Mouse (Mus musculus) neural tube, embryonic 15.5 days (tissue): ENCODE data around the gene Trf. TPM values are rescaled to one million over a fixed set of nuclear protein-coding genes. Genes with fewer than 3 reads are reported as not detected.

Source experiments
- ATAC-seq: fragments of 200-750 bp; cut with Nextera tagmentation; 2 replicates; pipeline ENCODE4 v1.8.0; 2017; ENCODE audit warnings: mild to moderate bottlenecking, moderate TSS enrichment, moderate library complexity; ENCODE audit not compliant: low FRiP score
- H3K27ac ChIP-seq: fragments of 300-500 bp; sonication (generic); replicated peaks from 2 replicates; pipeline ENCODE4 v1.5.1; 2015; ENCODE audit warnings: mild to moderate bottlenecking, inconsistent platforms
- H3K27me3 ChIP-seq: fragments of 300-500 bp; sonication (generic); replicated peaks from 2 replicates; pipeline ENCODE4 v1.6.1; 2015; ENCODE audit warnings: inconsistent platforms
- H3K36me3 ChIP-seq: fragments of 300-500 bp; sonication (generic); 2 replicates; pipeline ENCODE4 v1.6.1; 2015; ENCODE audit warnings: inconsistent platforms
- H3K4me1 ChIP-seq: fragments of 300-500 bp; sonication (generic); 2 replicates; pipeline ENCODE4 v1.6.1; 2015; ENCODE audit warnings: inconsistent platforms
- H3K4me2 ChIP-seq: fragments of 300-500 bp; sonication (generic); 2 replicates; pipeline ENCODE4 v1.6.1; 2015; ENCODE audit warnings: inconsistent platforms, mild to moderate bottlenecking, moderate library complexity
- H3K4me3 ChIP-seq: fragments of 300-500 bp; sonication (generic); replicated peaks from 2 replicates; pipeline ENCODE4 v1.5.1; 2015; ENCODE audit warnings: mild to moderate bottlenecking, inconsistent platforms
- H3K9ac ChIP-seq: fragments of 300-500 bp; sonication (generic); replicated peaks from 2 replicates; pipeline ENCODE4 v1.6.1; 2015; ENCODE audit warnings: mild to moderate bottlenecking, inconsistent platforms
- H3K9me3 ChIP-seq: fragments of 300-500 bp; sonication (generic); replicated peaks from 2 replicates; pipeline ENCODE4 v1.6.1; 2016; ENCODE audit warnings: inconsistent platforms
- WGBS: fragments of 180-500 bp; shearing (Covaris S2); methylation state at CpG from one replicate; pipeline ENCODE4 v1.1.7; 2015; ENCODE audit warnings: mixed read lengths; 5-methylcytosine and 5-hydroxymethylcytosine counted together
- polyA plus RNA-seq: library from polyadenylated mRNA; unstranded; fragments of >200 nt; fragmentation: Nextera tagmentation; extraction: Ambion mirVana; gene quantifications from 2 replicates; pipeline ENCODE4 v1.2.1, GENCODE M21; 2015

The Trf gene
- polyA plus RNA-seq, 1 experiment from 2014 or later, result 38.9 TPM

DNA sequence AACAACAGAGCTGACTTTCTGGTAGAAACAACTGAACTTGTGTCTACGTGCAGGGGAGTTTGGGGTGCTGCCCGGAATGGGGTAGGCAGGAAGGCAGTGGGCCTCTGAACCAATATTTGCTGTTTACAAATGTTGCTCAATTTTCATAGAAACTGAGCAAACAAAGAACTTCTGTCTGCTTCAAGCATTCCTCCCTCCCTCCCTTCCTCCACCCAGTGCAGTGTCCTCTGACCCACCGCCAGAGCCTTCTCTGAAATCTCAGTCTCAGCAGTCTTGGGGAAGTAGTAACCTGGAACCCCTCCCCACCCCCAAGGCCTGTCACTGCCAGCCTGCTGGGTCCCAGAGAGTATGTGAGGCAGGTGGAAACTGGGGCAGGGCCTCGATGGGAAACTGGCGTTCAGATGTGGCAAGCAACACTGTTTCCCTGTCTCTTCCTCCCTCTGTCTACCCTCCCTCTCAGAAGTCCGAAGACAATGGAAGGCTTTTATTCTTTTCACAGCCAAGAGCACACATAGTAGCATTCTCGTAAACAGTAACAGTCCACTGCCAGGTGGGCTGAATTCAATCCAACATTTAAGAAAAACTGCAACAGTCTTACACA is 4.4 kb upstream of the Trf start:
- Histone ChIP-seq H3K36me3 (no peaks in the 10 kb centered on the region), H3K4me1 (peaks cover 15% of the 10 kb centered on the region), H3K4me2 (no peak overlapping the region), H3K9me3 (no peaks in the 10 kb centered on the region), H3K4me3 (no peak overlapping the region), H3K27me3 (no peaks in the 10 kb centered on the region), H3K9ac (no peak overlapping the region), H3K27ac (no peak overlapping the region)
- 52% methylated on average over 7 of the region's 7 CpGs for WGBS
- ATAC-seq, result no peak

DNA sequence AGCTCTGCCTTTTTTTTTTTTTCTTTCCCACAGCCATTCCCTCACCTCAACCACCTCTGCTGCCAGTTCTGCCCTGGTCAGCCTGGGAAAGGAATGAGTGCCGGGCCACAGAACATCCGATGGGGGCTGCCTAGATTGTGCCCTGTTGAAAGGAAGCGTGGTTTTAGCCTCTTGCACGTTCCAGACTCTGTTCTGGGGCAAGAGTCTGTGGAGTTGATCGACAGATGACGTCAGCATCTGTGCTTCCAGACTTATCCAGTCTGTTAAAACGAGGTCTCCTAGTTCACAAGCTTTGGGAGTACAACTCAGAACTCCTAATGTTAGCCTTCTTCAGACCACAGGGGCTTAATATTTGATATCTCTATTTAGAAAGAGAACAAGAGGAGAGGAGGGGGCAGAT is 3.8 kb upstream of the Trf start:
- no peak for ATAC-seq
- Histone ChIP-seq H3K4me2 (no peak overlapping the region), H3K4me3 (no peak overlapping the region), H3K27ac (no peak overlapping the region), H3K27me3 (no peaks in the 10 kb centered on the region), H3K36me3 (no peaks in the 10 kb centered on the region), H3K9ac (no peak overlapping the region), H3K4me1 (peaks cover 15% of the 10 kb centered on the region), H3K9me3 (no peaks in the 10 kb centered on the region)
- WGBS, result 88% methylated on average over 7 of the region's 7 CpGs

DNA sequence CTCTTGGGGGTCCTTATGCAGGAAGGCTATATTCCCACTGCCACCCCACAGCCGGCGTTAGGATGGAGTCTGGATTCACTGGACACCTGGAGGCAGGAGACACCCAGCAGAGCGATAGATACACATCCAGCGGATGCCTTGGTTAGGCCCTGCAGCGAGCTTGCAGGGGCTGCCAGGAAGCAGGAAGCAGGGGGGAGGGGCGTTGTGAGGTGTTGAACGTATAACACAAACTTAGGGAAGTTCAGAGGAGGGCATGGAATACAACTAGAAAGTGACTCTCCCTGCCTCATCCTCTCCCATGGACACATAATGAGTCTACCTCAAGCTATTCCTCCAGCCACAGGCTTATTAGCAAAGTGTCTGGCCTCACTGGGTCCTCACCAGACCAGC is 2.8 kb upstream of the Trf start:
- Histone ChIP-seq H3K9me3 (no peaks in the 10 kb centered on the region), H3K36me3 (no peaks in the 10 kb centered on the region), H3K4me1 (peaks cover 15% of the 10 kb centered on the region), H3K27ac (no peak overlapping the region), H3K9ac (no peak overlapping the region), H3K4me2 (no peak overlapping the region), H3K4me3 (no peak overlapping the region), H3K27me3 (no peaks in the 10 kb centered on the region)
- no peak for ATAC-seq
- 80% methylated on average over 7 of the region's 7 CpGs for WGBS

DNA sequence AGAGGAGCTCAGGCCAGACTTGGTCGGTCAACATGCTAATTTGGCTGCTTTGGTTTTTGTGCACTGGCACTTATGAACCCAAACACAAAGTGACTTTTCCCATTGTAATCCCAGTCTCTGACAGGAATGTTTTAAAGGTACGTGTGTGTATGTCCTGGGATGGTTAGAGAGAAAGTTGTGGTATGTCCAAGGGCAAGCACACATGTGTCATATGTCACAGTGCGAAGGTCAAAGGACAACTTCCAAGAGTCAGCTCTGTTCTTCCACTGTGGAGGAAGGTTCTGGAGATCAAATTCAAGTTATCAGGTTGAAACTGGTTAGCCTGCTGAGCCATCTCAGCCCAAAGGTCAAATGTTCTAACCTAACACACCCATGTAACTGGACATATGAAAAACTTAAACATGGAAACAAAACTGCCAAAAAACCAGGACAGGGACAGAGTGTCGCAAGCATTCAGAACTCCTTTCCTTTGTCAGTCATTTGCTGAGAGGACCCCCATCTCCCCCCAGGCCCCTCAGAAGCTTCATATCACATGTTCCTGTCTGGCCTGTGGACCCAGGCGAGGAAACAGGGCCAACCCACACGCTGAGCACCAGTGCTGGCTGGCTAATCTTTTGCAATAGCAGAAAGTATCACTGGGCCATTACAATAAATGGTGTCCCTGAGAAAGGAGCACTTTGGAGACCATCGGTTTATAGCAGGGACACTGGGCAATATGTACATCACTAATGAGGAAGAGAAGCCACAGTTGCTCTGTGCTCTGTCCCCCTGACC is 2.2 kb upstream of the Trf start:
- Histone ChIP-seq H3K4me3 (no peak overlapping the region), H3K36me3 (no peaks in the 10 kb centered on the region), H3K9ac (no peak overlapping the region), H3K27me3 (no peaks in the 10 kb centered on the region), H3K4me2 (no peak overlapping the region), H3K27ac (no peak overlapping the region), H3K9me3 (no peaks in the 10 kb centered on the region), H3K4me1 (peaks cover 15% of the 10 kb centered on the region)
- no peak for ATAC-seq
- 89% methylated on average over 7 of the region's 7 CpGs for WGBS

DNA sequence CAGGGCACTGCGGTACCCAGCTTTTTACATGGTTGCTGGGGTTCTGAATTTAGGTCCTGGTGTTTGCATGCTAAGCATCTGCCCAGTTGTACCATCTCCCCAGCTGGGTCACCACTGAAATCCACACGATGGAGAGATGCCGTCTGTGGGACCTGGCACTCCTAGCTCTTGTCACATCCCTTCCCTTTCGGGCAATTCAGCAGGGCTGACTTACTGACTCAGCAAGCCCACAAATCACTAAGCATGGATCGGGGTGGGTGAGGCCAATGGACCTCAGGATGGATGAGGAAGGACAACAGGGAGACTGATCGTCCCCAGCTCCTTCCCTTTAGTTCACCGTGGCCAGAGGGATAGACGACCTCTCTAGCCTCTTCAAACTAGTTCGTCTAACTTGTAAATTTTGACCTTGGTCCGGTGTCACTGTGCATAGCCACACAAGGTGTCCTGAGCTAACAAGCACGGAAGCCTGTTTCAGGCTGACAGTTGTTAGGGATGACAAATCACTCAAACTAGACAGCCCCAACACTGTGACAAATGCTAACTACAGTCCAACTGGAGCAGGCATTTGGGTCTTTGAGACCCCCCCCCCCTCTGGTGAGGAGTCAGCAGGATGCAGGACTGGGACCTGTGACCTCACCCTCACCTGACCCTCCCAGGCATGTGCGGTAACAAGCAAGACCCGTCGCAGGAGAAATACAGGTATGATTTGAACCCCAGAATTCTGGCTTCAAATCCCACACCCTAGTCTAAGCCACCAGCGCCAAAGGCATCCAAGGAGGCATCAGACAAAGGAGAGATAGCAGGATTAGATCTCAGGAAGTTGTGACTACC is 992 bp downstream of the Trf start:
- WGBS, result 83% methylated on average over 15 of the region's 15 CpGs
- Histone ChIP-seq H3K36me3 (no peaks in the 10 kb centered on the region), H3K9ac (no peak overlapping the region), H3K27me3 (no peaks in the 10 kb centered on the region), H3K4me3 (0 out of 2 replicates have a peak overlapping the region, but pooled peaks have one; percentile 19), H3K9me3 (no peaks in the 10 kb centered on the region), H3K27ac (no peak overlapping the region), H3K4me1 (peaks cover 15% of the 10 kb centered on the region), H3K4me2 (peak overlapping the region; percentile 53)
- ATAC-seq, result no peak

DNA sequence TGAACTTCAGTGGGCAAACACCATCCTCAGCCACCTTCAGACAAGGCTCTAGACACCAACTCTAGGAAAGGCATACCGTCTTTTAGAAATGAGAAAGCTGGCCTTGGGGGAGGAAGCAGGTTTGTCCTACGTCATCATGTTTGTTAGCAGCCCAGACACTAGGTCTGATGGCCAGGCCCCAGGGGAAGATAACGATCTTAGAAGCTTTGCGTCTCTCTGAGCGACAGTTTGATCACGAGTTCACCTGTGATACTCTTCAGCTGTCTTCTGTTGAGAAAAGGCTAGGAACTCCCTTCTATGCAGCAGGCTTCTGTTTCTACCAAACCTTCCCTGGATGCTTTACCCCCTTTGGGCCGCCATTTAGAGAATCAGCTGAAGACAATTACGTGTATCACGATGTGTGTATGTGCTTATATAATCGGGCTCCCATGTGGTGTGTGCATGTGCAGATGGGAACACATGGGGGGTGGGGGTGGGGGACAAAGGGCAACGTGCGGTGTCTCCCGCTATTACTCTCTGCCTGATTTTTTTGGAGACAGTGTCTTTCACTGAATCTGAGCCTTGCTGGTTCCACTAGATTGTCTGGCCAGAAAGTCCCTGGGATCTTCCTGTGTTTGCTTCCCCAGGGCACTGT is 1.8 kb downstream of the Trf start:
- no peak overlapping the region for H3K27ac ChIP-seq
- no peak overlapping the region for H3K9ac ChIP-seq
- H3K36me3 ChIP-seq, result no peaks in the 10 kb centered on the region
- no peak overlapping the region for H3K4me2 ChIP-seq
- WGBS, result 78% methylated on average over 13 of the region's 13 CpGs
- peaks cover 15% of the 10 kb centered on the region for H3K4me1 ChIP-seq
- no peak for ATAC-seq
- H3K27me3 ChIP-seq, result no peaks in the 10 kb centered on the region
- H3K4me3 ChIP-seq, result no peak overlapping the region
- no peaks in the 10 kb centered on the region for H3K9me3 ChIP-seq

DNA sequence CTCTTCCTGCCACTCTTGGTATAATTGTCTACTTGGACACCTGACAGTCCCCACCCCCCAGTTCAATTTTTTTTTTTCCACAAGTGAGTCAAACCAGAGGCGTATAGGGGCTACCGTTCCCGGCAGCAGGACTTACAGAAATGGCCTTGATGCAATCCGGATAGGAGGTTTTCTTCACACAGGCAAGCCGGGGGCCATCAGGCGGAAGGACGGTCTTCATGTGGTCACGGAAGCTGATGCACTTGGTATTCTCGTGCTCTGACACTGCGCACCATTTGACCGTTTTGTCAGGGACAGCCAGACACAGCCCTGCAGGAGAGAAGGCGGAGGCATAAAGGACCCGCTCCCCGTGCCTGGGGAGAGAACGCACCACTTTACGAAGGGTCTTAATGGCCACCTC is 2.5 kb downstream of the Trf start:
- peaks cover 15% of the 10 kb centered on the region for H3K4me1 ChIP-seq
- H3K27ac ChIP-seq, result no peak overlapping the region
- H3K36me3 ChIP-seq, result no peaks in the 10 kb centered on the region
- no peak overlapping the region for H3K9ac ChIP-seq
- H3K4me2 ChIP-seq, result no peak overlapping the region
- WGBS, result 88% methylated on average over 16 of the region's 16 CpGs
- no peaks in the 10 kb centered on the region for H3K9me3 ChIP-seq
- no peak overlapping the region for H3K4me3 ChIP-seq
- no peaks in the 10 kb centered on the region for H3K27me3 ChIP-seq
- ATAC-seq, result no peak

DNA sequence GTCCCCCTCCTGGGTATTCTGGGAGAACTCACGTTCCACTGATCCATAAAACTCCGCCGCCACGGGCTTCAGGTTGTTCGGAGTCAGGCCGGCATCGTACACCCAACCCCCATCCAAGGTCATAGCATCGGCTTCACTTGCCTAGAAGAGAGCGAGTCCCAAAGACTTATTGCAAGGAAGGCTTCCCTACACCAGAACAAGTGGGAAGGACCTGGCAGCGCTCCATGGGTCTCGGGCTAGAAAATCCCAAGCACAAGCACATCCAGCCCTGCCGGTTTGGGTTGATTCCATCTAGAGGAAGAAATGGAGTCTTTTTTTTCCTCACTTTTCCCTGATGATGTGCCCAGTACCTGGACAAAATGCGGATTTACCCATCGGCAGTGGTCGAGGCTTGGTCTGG is 3.4 kb downstream of the Trf start:
- no peak overlapping the region for H3K27ac ChIP-seq
- no peaks in the 10 kb centered on the region for H3K36me3 ChIP-seq
- no peaks in the 10 kb centered on the region for H3K27me3 ChIP-seq
- no peak for ATAC-seq
- H3K4me1 ChIP-seq, result peaks cover 15% of the 10 kb centered on the region
- H3K4me3 ChIP-seq, result no peak overlapping the region
- no peaks in the 10 kb centered on the region for H3K9me3 ChIP-seq
- no peak overlapping the region for H3K9ac ChIP-seq
- WGBS, result 90% methylated on average over 15 of the region's 15 CpGs
- H3K4me2 ChIP-seq, result no peak overlapping the region

DNA sequence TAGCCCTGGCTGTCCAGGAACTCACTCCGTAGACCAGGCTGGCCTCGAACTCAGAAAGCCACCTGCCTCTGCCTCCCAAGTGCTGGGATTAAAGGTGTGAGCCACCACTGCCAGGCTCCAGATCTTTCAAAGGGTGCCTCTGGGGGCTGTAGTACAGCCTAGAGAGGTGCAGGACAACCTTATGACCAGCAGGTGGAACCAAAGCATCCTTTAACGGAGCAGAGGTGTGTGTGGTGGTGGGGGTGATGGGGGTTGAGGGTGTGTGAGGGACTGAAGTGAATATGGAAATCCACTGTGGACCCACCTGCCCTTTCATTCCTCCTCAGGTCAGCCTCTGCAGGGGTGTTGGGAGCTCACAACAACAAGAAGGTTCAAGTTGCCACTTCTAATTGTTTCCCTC is 4.8 kb downstream of the Trf start:
- H3K4me1 ChIP-seq, result peaks cover 6% of the 10 kb centered on the region
- 72% methylated on average over 3 of the region's 3 CpGs for WGBS
- no peak overlapping the region for H3K27ac ChIP-seq
- no peak for ATAC-seq
- H3K36me3 ChIP-seq, result no peaks in the 10 kb centered on the region
- no peaks in the 10 kb centered on the region for H3K27me3 ChIP-seq
- H3K9me3 ChIP-seq, result no peaks in the 10 kb centered on the region
- H3K9ac ChIP-seq, result no peak overlapping the region
- H3K4me3 ChIP-seq, result no peak overlapping the region
- no peak overlapping the region for H3K4me2 ChIP-seq

DNA sequence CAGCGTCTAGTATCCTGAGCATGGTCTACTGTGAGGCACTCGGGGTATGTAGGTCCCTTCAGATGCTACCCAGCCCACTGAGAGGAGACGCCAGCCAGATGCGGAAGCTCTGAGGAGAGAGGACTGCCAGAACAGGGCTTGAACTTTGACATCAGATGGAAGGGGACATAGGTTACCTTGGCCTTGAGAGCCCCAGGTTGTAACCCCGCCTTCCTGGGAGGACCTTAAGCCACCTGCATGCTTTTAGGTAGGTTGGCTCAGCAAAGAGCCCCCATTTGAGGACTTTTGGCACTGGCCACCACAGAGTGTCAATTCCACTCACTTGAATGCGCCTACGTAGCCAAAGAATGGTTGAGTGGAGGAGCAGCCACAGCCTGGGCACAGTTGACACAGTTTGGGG is 5.5 kb downstream of the Trf start:
- H3K36me3 ChIP-seq, result no peaks in the 10 kb centered on the region
- no peaks in the 10 kb centered on the region for H3K9me3 ChIP-seq
- no peaks in the 10 kb centered on the region for H3K27me3 ChIP-seq
- H3K4me1 ChIP-seq, result no peaks in the 10 kb centered on the region
- ATAC-seq, result no peak
- WGBS, result 95% methylated on average over 7 of the region's 7 CpGs
- no peak overlapping the region for H3K4me3 ChIP-seq
- H3K9ac ChIP-seq, result no peak overlapping the region
- no peak overlapping the region for H3K27ac ChIP-seq
- H3K4me2 ChIP-seq, result no peak overlapping the region

DNA sequence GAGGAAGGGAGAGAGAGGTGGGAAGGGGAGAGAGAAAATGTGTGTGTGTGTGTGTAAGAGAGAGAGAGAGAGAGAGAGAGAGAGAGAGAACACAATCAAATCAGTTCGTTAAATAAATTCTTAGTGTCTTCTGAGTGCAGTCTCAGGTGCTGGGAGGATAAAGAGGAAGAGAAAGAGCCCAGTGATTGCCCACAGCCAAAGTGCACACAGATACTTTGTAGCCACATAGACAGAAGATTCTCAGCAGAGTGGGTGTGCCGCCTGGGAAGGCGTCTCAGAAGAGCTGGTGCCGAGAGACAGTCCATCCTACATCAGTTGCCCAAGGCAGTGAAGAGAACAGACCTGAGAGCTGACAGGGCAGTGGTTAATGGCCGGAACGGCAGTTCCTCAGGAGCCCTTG is 16.0 kb downstream of the Trf start:
- H3K4me1 ChIP-seq, result 0 out of 2 replicates have a peak, but pooled peaks cover under 1% of the 10 kb centered on the region
- H3K4me3 ChIP-seq, result no peak overlapping the region
- H3K4me2 ChIP-seq, result no peak overlapping the region
- H3K9ac ChIP-seq, result no peak overlapping the region
- 84% methylated on average over 6 of the region's 6 CpGs for WGBS
- ATAC-seq, result no peak
- no peaks in the 10 kb centered on the region for H3K27me3 ChIP-seq
- H3K36me3 ChIP-seq, result no peaks in the 10 kb centered on the region; the same call in 1 of the 2 replicates
- no peaks in the 10 kb centered on the region for H3K9me3 ChIP-seq
- H3K27ac ChIP-seq, result no peak overlapping the region
